Mouse (Mus musculus): ENCODE data around the gene Gm20517. TPM values are rescaled to one million over a fixed set of nuclear protein-coding genes. Genes with fewer than 3 reads are reported as not detected.
"Not testable (repeated sequence)": the region's sequence is repeated elsewhere in the genome, so short reads cannot be mapped to it uniquely, and the experiment has no call there.

Gene Gm20517
- polyA plus RNA-seq, 1 experiment from 2014 or later = 2.9 TPM

DNA sequence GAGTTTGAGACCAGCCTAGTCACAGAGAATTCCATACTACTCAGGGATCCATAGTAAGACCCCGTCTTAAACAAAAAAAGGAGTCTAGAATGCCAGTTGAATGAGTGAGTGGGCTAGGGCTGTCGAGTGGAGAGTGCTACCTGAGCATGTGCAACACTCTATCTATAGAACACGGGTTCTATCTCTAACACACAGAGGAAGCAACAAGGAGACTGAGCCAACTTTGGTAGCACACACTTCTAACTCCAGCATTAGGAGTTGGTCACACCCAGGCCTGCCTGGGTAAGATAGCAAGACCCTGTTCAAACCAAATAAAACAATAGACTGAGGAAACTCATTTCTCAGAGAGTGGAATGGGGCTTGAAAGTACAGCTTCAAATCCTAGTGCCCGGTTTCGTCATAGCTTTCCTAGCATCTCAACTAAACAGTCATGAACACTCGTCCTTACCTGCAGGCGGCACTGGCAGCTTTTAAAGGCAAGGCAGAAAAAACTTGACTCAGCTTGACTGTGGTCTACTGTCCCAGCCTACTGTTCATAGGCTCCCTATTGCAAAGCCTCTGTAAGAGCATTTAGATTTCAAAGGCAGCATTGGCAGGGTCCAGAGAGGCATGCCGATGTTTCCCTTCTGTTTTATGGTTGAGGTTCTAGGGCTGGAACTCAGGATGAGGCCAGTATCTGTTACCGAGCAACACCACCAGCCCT is 6.4 kb downstream of the Gm20517 start:
- H3K27me3 ChIP-seq (ENCODE audit: control insufficient read depth, insufficient read depth, low read length) = no peaks in the 10 kb centered on the region
- no peaks in the 10 kb centered on the region for H3K9me3 ChIP-seq (ENCODE audit: control insufficient read depth, low read length)
- H3K27ac ChIP-seq (ENCODE audit: low read depth, low read length) = no peak overlapping the region
- no peak for ATAC-seq (ENCODE audit: low read depth)
- 0 out of 2 replicates have a peak, but pooled peaks cover 4% of the 10 kb centered on the region for H3K4me1 ChIP-seq (ENCODE audit: control insufficient read depth, insufficient read depth, low read length)
- H3K4me3 ChIP-seq (ENCODE audit: low read depth, low read length) = no peak overlapping the region
- H3K9ac ChIP-seq (replicated peaks; ENCODE audit: low read depth, low read length) = no peak overlapping the region
- 93% methylated on average over 9 of the region's 9 CpGs for WGBS
- H3K4me2 ChIP-seq (ENCODE audit: low read depth, low read length) = no peak overlapping the region
- H3K36me3 ChIP-seq (ENCODE audit: control insufficient read depth, insufficient read depth, low read length) = peaks cover 34% of the 10 kb centered on the region

DNA sequence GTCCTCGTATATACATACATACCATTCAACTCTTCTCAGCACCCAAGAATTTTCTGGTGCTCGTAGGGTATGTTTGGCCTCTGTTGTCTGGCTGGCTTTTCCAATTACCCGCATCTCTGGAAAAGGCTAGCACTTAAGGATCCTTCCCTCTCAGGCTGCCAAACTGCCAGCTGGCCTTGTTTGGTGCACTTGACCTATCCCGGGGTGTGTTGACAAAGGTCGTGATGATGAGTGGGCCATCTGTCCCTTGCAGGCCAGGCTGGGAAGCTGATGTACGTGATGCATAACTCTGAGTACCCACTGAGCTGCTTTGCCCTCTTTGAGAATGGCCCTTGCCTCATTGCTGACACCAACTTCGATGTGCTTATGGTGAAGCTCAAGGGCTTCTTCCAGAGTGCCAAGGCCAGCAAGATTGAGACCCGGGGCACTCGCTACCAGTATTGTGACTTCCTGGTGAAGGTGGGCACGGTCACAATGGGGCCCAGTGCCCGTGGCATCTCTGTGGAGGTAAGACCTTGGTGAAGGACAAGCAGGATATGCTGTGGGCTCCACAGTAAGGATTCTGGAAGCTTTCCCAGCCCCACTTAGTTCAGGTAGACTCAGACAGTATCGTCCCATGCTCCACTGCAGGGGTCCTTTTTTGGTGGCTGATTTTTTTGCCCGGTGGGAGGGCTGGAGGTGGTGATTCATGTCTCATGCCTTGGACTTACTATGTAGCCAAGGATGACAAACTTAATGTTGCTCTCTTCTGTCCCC is 7.3 kb downstream of the Gm20517 start:
- WGBS = 90% methylated on average over 13 of the region's 13 CpGs
- ATAC-seq (ENCODE audit: low read depth) = no peak
- H3K4me2 ChIP-seq (ENCODE audit: low read depth, low read length) = no peak overlapping the region
- no peak overlapping the region for H3K27ac ChIP-seq (ENCODE audit: low read depth, low read length)
- peaks cover 43% of the 10 kb centered on the region for H3K36me3 ChIP-seq (ENCODE audit: control insufficient read depth, insufficient read depth, low read length)
- H3K9ac ChIP-seq (replicated peaks; ENCODE audit: low read depth, low read length) = no peak overlapping the region
- H3K9me3 ChIP-seq (ENCODE audit: control insufficient read depth, low read length) = no peaks in the 10 kb centered on the region
- H3K4me3 ChIP-seq (ENCODE audit: low read depth, low read length) = no peak overlapping the region
- no peaks in the 10 kb centered on the region for H3K4me1 ChIP-seq (ENCODE audit: control insufficient read depth, insufficient read depth, low read length)
- no peaks in the 10 kb centered on the region for H3K27me3 ChIP-seq (ENCODE audit: control insufficient read depth, insufficient read depth, low read length)

DNA sequence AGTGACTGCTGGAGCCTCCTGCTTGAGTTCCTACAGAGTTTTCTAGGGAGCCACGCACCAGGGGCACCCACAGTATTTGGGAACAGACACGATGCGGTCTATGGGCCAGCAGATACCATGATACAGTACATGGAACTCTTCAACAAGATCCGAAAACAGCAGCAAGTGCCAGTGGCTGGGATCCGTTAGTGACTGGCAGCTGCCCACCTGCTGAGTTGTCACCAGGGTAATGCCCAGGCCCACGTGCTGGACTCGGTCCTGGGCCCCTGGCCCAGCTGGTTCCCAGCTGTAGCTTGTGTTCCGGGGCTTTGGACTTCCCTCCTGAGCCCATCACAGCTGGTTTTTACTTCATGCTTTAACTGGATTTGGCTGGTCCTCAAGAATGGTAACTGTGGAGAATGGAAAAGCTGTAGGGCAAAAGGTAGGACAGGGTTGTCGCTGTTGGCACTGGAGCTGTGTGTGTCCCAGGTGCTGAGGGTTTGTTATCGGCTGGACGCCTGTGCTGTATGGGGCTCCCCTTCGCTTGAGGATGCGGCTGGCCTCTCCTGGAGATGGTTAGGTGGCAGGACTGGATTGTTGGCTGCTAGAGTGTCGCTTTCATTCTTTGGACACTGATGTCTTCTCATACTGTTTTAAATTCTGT is 11.6 kb downstream of the Gm20517 start:
- Histone ChIP-seq H3K9me3 (ENCODE audit: control insufficient read depth, low read length) (no peaks in the 10 kb centered on the region), H3K27ac (ENCODE audit: low read depth, low read length) (no peak overlapping the region), H3K4me2 (ENCODE audit: low read depth, low read length) (no peak overlapping the region), H3K4me3 (ENCODE audit: low read depth, low read length) (no peak overlapping the region), H3K36me3 (ENCODE audit: control insufficient read depth, insufficient read depth, low read length) (peaks cover 32% of the 10 kb centered on the region), H3K4me1 (ENCODE audit: control insufficient read depth, insufficient read depth, low read length) (no peaks in the 10 kb centered on the region), H3K9ac (replicated peaks; ENCODE audit: low read depth, low read length) (no peak overlapping the region), H3K27me3 (ENCODE audit: control insufficient read depth, insufficient read depth, low read length) (no peaks in the 10 kb centered on the region)
- ATAC-seq (ENCODE audit: low read depth) = no peak
- WGBS = 96% methylated on average over 14 of the region's 14 CpGs

DNA sequence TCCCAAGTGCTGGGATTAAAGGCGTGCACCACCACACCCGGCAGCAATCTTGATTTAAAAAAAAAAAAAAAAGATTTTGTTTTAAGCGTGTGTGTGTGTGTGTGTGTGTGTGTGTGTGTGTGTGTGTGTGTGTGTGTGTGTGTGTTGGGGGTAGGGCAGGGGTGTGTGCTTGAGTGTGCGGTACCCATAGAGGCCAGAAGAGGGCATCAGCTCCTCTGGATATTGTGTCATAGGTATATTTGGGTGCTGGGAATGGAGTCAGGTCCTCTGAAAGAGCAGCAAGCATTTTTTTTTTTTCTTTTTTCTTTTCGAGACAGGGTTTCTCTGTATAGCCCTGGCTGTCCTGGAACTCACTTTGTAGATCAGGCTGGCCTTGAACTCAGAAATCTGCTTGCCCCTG is 13.2 kb downstream of the Gm20517 start:
- not testable (repeated sequence) for H3K4me3 ChIP-seq (ENCODE audit: low read depth, low read length); H3K9me3 ChIP-seq (ENCODE audit: control insufficient read depth, low read length)

DNA sequence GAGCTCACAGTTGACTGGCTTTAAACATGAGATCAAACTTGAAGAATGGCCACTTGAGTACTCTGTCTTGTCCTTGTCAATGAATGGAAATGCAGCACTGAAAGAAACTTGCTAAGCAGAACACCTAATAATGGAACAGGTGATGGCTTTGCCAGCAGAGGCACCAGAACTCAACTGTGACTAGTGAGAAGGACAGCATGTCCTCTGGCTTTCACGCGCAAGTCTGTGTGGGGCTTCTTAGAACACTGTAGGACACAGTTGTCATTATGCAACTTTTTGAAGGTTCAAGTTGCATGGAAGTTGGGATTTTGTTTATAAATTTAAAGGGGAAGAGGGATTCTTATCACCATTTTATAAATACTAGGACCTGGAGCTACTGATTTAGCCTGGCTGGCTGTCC is 13.7 kb downstream of the Gm20517 start:
- Histone ChIP-seq H3K4me2 (ENCODE audit: low read depth, low read length) (no peak overlapping the region), H3K9ac (replicated peaks; ENCODE audit: low read depth, low read length) (no peak overlapping the region), H3K36me3 (ENCODE audit: control insufficient read depth, insufficient read depth, low read length) (peaks cover 23% of the 10 kb centered on the region), H3K27me3 (ENCODE audit: control insufficient read depth, insufficient read depth, low read length) (no peaks in the 10 kb centered on the region), H3K9me3 (ENCODE audit: control insufficient read depth, low read length) (no peaks in the 10 kb centered on the region), H3K4me3 (ENCODE audit: low read depth, low read length) (no peak overlapping the region), H3K4me1 (ENCODE audit: control insufficient read depth, insufficient read depth, low read length) (no peaks in the 10 kb centered on the region), H3K27ac (ENCODE audit: low read depth, low read length) (no peak overlapping the region)
- no peak for ATAC-seq (ENCODE audit: low read depth)
- WGBS = 89% methylated on average over 2 of the region's 2 CpGs

More for the DNA sequence above, 13.2 kb downstream of the Gm20517 start:
- H3K4me1 ChIP-seq (ENCODE audit: control insufficient read depth, insufficient read depth, low read length); H3K4me2 ChIP-seq (ENCODE audit: low read depth, low read length); H3K27me3 ChIP-seq (ENCODE audit: control insufficient read depth, insufficient read depth, low read length); H3K9ac ChIP-seq (replicated peaks; ENCODE audit: low read depth, low read length); ATAC-seq (ENCODE audit: low read depth); H3K27ac ChIP-seq (ENCODE audit: low read depth, low read length): not testable (repeated sequence)
- 95% methylated on average over 5 of the region's 5 CpGs for WGBS
- H3K36me3 ChIP-seq (ENCODE audit: control insufficient read depth, insufficient read depth, low read length) = peaks cover 24% of the 10 kb centered on the region

DNA sequence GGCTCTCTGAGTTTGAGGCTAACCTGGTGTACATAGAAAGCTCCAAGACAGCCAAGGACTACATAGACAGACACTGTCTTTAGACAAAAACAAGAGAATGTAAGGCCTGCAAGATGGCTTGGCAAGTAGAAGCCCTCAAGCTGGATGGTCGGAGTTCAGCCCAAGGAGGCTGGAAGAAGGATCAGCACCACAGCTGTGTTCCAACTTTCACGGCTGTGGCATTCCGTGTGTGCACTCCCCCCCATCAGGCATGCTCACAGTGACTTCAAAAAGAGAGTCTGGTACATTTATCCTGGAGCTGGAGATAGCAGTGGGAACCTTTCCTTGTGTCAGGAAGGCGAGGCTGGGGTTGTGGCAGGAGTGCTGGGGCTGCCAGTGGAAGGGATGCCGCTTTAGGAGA is 14.6 kb downstream of the Gm20517 start:
- WGBS = 91% methylated on average over 5 of the region's 5 CpGs

DNA sequence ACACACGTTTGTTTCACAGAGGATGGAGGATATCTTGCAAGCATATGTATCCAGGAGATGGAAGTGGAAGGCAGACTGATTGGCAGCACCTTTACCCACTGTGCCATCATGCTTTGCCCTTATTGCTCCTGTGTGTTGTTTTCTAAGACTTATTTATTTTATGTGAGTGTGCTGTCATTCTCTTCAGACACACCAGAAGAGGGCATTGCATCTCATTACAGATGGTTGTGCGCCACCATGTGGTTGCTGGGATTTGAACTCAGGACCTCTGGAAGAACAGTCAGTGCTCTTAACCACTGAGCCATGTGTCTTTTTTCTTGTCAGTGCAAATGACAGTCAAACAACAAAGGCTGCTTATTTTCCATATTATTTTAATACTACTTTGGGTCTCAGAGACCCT is 16.4 kb downstream of the Gm20517 start:
- Histone ChIP-seq H3K27me3 (ENCODE audit: control insufficient read depth, insufficient read depth, low read length) (no peaks in the 10 kb centered on the region), H3K9ac (replicated peaks; ENCODE audit: low read depth, low read length) (no peak overlapping the region), H3K9me3 (ENCODE audit: control insufficient read depth, low read length) (no peaks in the 10 kb centered on the region), H3K36me3 (ENCODE audit: control insufficient read depth, insufficient read depth, low read length) (peaks cover 15% of the 10 kb centered on the region), H3K4me1 (ENCODE audit: control insufficient read depth, insufficient read depth, low read length) (peaks cover 19% of the 10 kb centered on the region), H3K4me3 (ENCODE audit: low read depth, low read length) (no peak overlapping the region), H3K27ac (ENCODE audit: low read depth, low read length) (no peak overlapping the region), H3K4me2 (ENCODE audit: low read depth, low read length) (no peak overlapping the region; the same call in 1 of the 2 replicates)
- no peak for ATAC-seq (ENCODE audit: low read depth)
- 86% methylated on average over 2 of the region's 2 CpGs for WGBS

More for the DNA sequence above, 14.6 kb downstream of the Gm20517 start:
- no peaks in the 10 kb centered on the region for H3K27me3 ChIP-seq (ENCODE audit: control insufficient read depth, insufficient read depth, low read length)
- H3K27ac ChIP-seq (ENCODE audit: low read depth, low read length) = no peak overlapping the region
- peaks cover 6% of the 10 kb centered on the region for H3K4me1 ChIP-seq (ENCODE audit: control insufficient read depth, insufficient read depth, low read length)
- ATAC-seq (ENCODE audit: low read depth) = no peak
- no peak overlapping the region for H3K4me3 ChIP-seq (ENCODE audit: low read depth, low read length)
- peaks cover 23% of the 10 kb centered on the region for H3K36me3 ChIP-seq (ENCODE audit: control insufficient read depth, insufficient read depth, low read length)
- H3K4me2 ChIP-seq (ENCODE audit: low read depth, low read length) = no peak overlapping the region
- no peaks in the 10 kb centered on the region for H3K9me3 ChIP-seq (ENCODE audit: control insufficient read depth, low read length)
- no peak overlapping the region for H3K9ac ChIP-seq (replicated peaks; ENCODE audit: low read depth, low read length)

DNA sequence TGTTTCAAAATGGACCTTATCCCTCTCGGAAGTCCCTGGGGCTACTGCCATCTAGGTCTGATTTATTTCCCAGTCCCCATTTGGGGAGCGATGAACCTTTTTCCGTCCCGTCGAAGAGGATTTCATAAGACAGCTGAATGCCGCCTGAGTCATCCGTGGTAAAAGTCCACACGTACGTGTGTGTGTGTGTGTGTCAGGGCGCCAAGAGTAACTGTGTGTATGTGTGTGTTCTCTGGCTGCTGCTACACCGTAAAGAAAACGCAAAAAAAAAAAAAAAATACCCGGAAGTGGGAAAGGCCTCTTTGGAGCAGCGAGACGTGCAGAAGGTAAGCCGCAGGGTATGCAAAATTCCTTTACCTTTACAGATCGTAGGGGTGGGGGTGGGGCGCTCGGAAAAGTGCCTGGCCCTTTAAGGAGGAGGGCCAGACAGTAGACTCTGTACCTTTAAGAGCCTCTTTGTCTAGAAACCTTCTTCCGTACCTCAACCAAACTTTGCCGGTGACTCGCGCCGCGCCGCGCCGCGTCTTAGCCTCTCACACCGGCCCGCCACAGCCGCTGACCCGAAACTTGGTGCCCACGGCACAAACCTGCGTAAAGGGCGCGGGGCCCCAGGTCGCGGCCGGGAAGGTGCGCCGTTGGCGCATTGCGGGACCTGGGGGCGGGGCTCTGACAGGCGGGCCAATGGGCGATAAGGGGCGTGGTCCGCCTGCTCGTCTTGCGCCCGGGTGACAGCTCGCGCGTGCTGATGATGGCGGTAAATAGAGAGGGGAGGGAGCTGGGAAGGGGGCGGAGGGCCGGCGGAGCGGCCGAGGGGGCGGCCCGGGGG is 17.7 kb downstream of the Gm20517 start:
- Histone ChIP-seq H3K4me2 (ENCODE audit: low read depth, low read length) (peak overlapping the region; percentile 57), H3K27me3 (ENCODE audit: control insufficient read depth, insufficient read depth, low read length) (no peaks in the 10 kb centered on the region), H3K27ac (ENCODE audit: low read depth, low read length) (peak overlapping the region; percentile 95), H3K9me3 (ENCODE audit: control insufficient read depth, low read length) (no peaks in the 10 kb centered on the region), H3K4me3 (ENCODE audit: low read depth, low read length) (peak overlapping the region; percentile 63), H3K9ac (replicated peaks; ENCODE audit: low read depth, low read length) (peak overlapping the region; percentile 77), H3K4me1 (ENCODE audit: control insufficient read depth, insufficient read depth, low read length) (peaks cover 19% of the 10 kb centered on the region), H3K36me3 (ENCODE audit: control insufficient read depth, insufficient read depth, low read length) (peaks cover 3% of the 10 kb centered on the region; the same call in 1 of the 2 replicates)
- ATAC-seq (ENCODE audit: low read depth) = peak; percentile 93
- WGBS = under 1% methylated on average over 59 of the region's 63 CpGs
